Mouse (Mus musculus) lung, postnatal 0 days (tissue): ENCODE measurements at regions not wholly inside any gene's neighbourhood (a gene's known extent, or its start where the extent isn't known, plus 50 kb on each side); places are given as distances from the start of the nearest gene placed in this dataset.

Source experiments
- CTCF ChIP-seq: IDR thresholded peaks from 2 replicates; pipeline ENCODE4 v1.5.1; 2016; ENCODE audit warnings: antibody characterized with exemption, mild to moderate bottlenecking
- EP300 ChIP-seq: IDR thresholded peaks from 2 replicates; pipeline ENCODE4 v1.6.1; 2016; ENCODE audit warnings: antibody characterized with exemption, mild to moderate bottlenecking, control low read depth

DNA sequence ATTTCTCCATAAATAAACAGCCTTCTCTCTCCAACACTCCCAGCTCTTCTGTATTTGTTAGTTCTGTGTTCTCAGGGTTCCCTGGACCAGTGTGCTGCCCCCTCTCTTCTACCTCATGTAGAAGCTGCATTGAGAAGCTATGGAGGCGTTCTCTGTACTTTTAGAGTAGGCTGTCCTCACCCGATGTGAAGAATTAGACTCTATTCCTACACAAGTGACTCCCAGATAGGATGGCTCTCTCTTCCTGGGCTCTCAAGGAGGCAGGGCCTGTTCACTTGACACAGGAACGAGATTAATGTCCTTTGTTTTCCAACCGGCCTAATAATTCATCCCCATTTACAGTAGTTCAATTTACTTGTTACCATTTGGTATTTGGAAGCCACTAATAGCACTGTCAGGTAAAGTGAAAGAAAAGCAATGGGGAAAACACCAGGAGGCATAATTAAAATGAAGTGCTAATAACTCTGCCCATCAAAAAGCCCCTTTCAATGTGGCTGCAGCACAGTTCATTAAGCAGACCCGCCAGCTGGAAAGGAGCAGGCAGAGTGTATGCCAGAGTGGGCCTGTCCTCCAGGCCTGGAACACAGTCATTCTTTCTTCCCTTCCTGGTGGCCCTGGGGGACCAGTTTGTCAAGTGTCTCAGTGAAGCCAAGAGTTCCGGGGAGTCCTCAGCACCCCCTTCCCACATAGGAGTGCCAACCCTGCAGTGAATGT, 454.8 kb upstream of the Gm6657 start:
- no peak for TF ChIP-seq CTCF
- no peak for TF ChIP-seq EP300
